Mouse (Mus musculus) heart, embryonic 15.5 days (tissue): ENCODE results near the gene Cfd. TPM values are rescaled to one million over a fixed set of nuclear protein-coding genes. Genes with fewer than 3 reads are reported as not detected.
"Not testable (repeated sequence)": the region's sequence is repeated elsewhere in the genome, so short reads cannot be mapped to it uniquely, and the experiment has no call there.

ENCODE experiments used
- ATAC-seq: fragments of 200-750 bp; cut with Nextera tagmentation; replicated peaks from 2 replicates; pipeline ENCODE4 v1.8.0; 2017; ENCODE audit warnings: low read depth, moderate TSS enrichment; ENCODE audit not compliant: insufficient number of reproducible peaks, insufficient read depth, low FRiP score
- H3K27ac ChIP-seq: fragments of 300-500 bp; sonication (generic); 2 replicates; pipeline ENCODE4 v1.5.1; 2015; ENCODE audit warnings: mild to moderate bottlenecking, inconsistent platforms
- H3K27me3 ChIP-seq: fragments of 300-500 bp; sonication (generic); 2 replicates; pipeline ENCODE4 v1.6.1; 2015; ENCODE audit warnings: inconsistent platforms
- H3K36me3 ChIP-seq: fragments of 300-500 bp; sonication (generic); 2 replicates; pipeline ENCODE4 v1.6.1; 2015; ENCODE audit warnings: mild to moderate bottlenecking, inconsistent platforms
- H3K4me1 ChIP-seq: fragments of 300-500 bp; sonication (generic); replicated peaks from 2 replicates; pipeline ENCODE4 v1.6.1; 2015; ENCODE audit warnings: inconsistent platforms
- H3K4me2 ChIP-seq: fragments of 300-500 bp; sonication (generic); 2 replicates; pipeline ENCODE4 v1.6.1; 2015; ENCODE audit warnings: inconsistent platforms, mild to moderate bottlenecking, moderate library complexity
- H3K4me3 ChIP-seq: fragments of 300-500 bp; sonication (generic); 2 replicates; pipeline ENCODE4 v1.5.1; 2015; ENCODE audit warnings: mild to moderate bottlenecking, inconsistent platforms
- H3K9ac ChIP-seq: fragments of 300-500 bp; sonication (generic); 2 replicates; pipeline ENCODE4 v1.6.1; 2015; ENCODE audit warnings: mild to moderate bottlenecking, inconsistent platforms
- H3K9me3 ChIP-seq: fragments of 300-500 bp; sonication (generic); replicated peaks from 2 replicates; pipeline ENCODE4 v1.6.1; 2016; ENCODE audit warnings: inconsistent platforms
- WGBS: fragments of 180-500 bp; shearing (Covaris S2); methylation state at CpG from one replicate; pipeline ENCODE4 v1.1.7; 2015; ENCODE audit warnings: mixed read lengths; 5-methylcytosine and 5-hydroxymethylcytosine counted together
- polyA plus RNA-seq: library from polyadenylated mRNA; unstranded; fragments of >200 nt; fragmentation: Nextera tagmentation; extraction: Ambion mirVana; gene quantifications from 2 replicates; pipeline ENCODE4 v1.2.1, GENCODE M21; 2015

The Cfd gene
- polyA plus RNA-seq, 1 experiment from 2014 or later: not detected

- H3K9ac ChIP-seq: no peak overlapping the region
- H3K9me3 ChIP-seq: no peaks in the 10 kb centered on the region
- no peak for ATAC-seq
- H3K4me1 ChIP-seq: peaks cover 4% of the 10 kb centered on the region
- H3K4me3 ChIP-seq: no peak overlapping the region
- peaks cover 6% of the 10 kb centered on the region; the same call in 1 of the 2 replicates for H3K27me3 ChIP-seq
- 74% methylated on average over 2 of the region's 2 CpGs for WGBS
- H3K4me2 ChIP-seq: no peak overlapping the region
- no peaks in the 10 kb centered on the region for H3K36me3 ChIP-seq
- H3K27ac ChIP-seq: no peak overlapping the region
Observed at GRCm38 (mm10) chr10:79889386-79889785, 1.3 kb upstream of the Cfd start.

GRCm38 (mm10) chr10:79892451-79893118 is 1.9 kb downstream of the Cfd start:
- H3K9ac ChIP-seq: not testable (repeated sequence)
- ATAC-seq: peak; percentile 59; the same call in 1 of the 2 replicates
- 42% methylated on average over 22 of the region's 22 CpGs for WGBS

GRCm38 (mm10) chr10:79896306-79896705 is 5.7 kb downstream of the Cfd start:
- no peak overlapping the region for H3K27ac ChIP-seq
- H3K9me3 ChIP-seq: no peaks in the 10 kb centered on the region
- H3K9ac ChIP-seq: no peak overlapping the region
- H3K4me3 ChIP-seq: no peak overlapping the region
- peaks cover 44% of the 10 kb centered on the region for H3K36me3 ChIP-seq
- 0 out of 2 replicates have a peak, but pooled peaks cover 2% of the 10 kb centered on the region for H3K4me1 ChIP-seq
- ATAC-seq: no peak
- 90% methylated on average over 16 of the region's 16 CpGs for WGBS
- H3K4me2 ChIP-seq: no peak overlapping the region
- peaks cover 1% of the 10 kb centered on the region; the same call in 1 of the 2 replicates for H3K27me3 ChIP-seq

More at GRCm38 (mm10) chr10:79892451-79893118, 1.9 kb downstream of the Cfd start:
- H3K27ac ChIP-seq, H3K4me3 ChIP-seq, H3K4me2 ChIP-seq, H3K4me1 ChIP-seq, H3K27me3 ChIP-seq, H3K9me3 ChIP-seq: not testable (repeated sequence)
- H3K36me3 ChIP-seq: peaks cover 24% of the 10 kb centered on the region

GRCm38 (mm10) chr10:79896814-79897213 is 6.2 kb downstream of the Cfd start:
- Histone ChIP-seq H3K27ac (no peak overlapping the region), H3K27me3 (no peaks in the 10 kb centered on the region), H3K4me1 (0 out of 2 replicates have a peak, but pooled peaks cover 2% of the 10 kb centered on the region), H3K36me3 (peaks cover 44% of the 10 kb centered on the region), H3K9me3 (no peaks in the 10 kb centered on the region), H3K4me3 (no peak overlapping the region), H3K9ac (no peak overlapping the region), H3K4me2 (no peak overlapping the region)
- 87% methylated on average over 13 of the region's 13 CpGs for WGBS
- no peak for ATAC-seq

GRCm38 (mm10) chr10:79897316-79898245 is 6.9 kb downstream of the Cfd start:
- H3K4me3 ChIP-seq: no peak overlapping the region
- H3K4me2 ChIP-seq: no peak overlapping the region
- H3K4me1 ChIP-seq: 0 out of 2 replicates have a peak, but pooled peaks cover 2% of the 10 kb centered on the region
- H3K9me3 ChIP-seq: no peaks in the 10 kb centered on the region
- ATAC-seq: no peak
- H3K27me3 ChIP-seq: no peaks in the 10 kb centered on the region
- peaks cover 50% of the 10 kb centered on the region for H3K36me3 ChIP-seq
- H3K9ac ChIP-seq: no peak overlapping the region
- no peak overlapping the region for H3K27ac ChIP-seq
- WGBS: 54% methylated on average over 20 of the region's 20 CpGs

- H3K4me2 ChIP-seq: no peak overlapping the region
- H3K4me1 ChIP-seq: no peaks in the 10 kb centered on the region
- H3K9me3 ChIP-seq: no peaks in the 10 kb centered on the region
- no peak overlapping the region for H3K9ac ChIP-seq
- H3K27me3 ChIP-seq: no peaks in the 10 kb centered on the region
- WGBS: 52% methylated on average over 2 of the region's 2 CpGs
- H3K36me3 ChIP-seq: peaks cover 70% of the 10 kb centered on the region
- H3K27ac ChIP-seq: no peak overlapping the region
- no peak for ATAC-seq
- no peak overlapping the region for H3K4me3 ChIP-seq
Observed at GRCm38 (mm10) chr10:79900951-79901410, 10.3 kb downstream of the Cfd start.

- peaks cover 10% of the 10 kb centered on the region for H3K4me1 ChIP-seq
- no peaks in the 10 kb centered on the region for H3K27me3 ChIP-seq
- H3K27ac ChIP-seq: no peak overlapping the region
- WGBS: 94% methylated on average over 9 of the region's 9 CpGs
- H3K4me2 ChIP-seq: no peak overlapping the region
- H3K9ac ChIP-seq: no peak overlapping the region
- ATAC-seq: no peak
- H3K36me3 ChIP-seq: peaks cover 53% of the 10 kb centered on the region
- H3K4me3 ChIP-seq: no peak overlapping the region
- H3K9me3 ChIP-seq: no peaks in the 10 kb centered on the region
Observed at GRCm38 (mm10) chr10:79906712-79907111, 16.1 kb downstream of the Cfd start.

- Histone ChIP-seq H3K27me3 (no peaks in the 10 kb centered on the region), H3K9me3 (no peaks in the 10 kb centered on the region), H3K36me3 (peaks cover 49% of the 10 kb centered on the region), H3K9ac (no peak overlapping the region), H3K27ac (no peak overlapping the region), H3K4me3 (no peak overlapping the region), H3K4me2 (no peak overlapping the region), H3K4me1 (peaks cover 10% of the 10 kb centered on the region)
- WGBS: 94% methylated on average over 10 of the region's 10 CpGs
- ATAC-seq: no peak
Observed at GRCm38 (mm10) chr10:79907415-79907814, 16.8 kb downstream of the Cfd start.

- WGBS: 2% methylated on average over 52 of the region's 52 CpGs
- Histone ChIP-seq H3K27ac (peak within 1 kb of the TSS; percentile 97), H3K9me3 (no peaks in the 10 kb centered on the region), H3K9ac (peak within 1 kb of the TSS; percentile 91), H3K36me3 (peaks cover 39% of the 10 kb centered on the region), H3K4me2 (peak within 1 kb of the TSS; percentile 65), H3K27me3 (no peaks in the 10 kb centered on the region), H3K4me1 (peaks cover 13% of the 10 kb centered on the region), H3K4me3 (peak within 1 kb of the TSS; percentile 74)
- ATAC-seq: peak; percentile 97
Observed at GRCm38 (mm10) chr10:79908167-79909091, 17.8 kb downstream of the Cfd start, which contains the start of gene Med16. TSS of gene Med16 (minus strand) at chr10:79908923.

- Histone ChIP-seq H3K27ac (peak overlapping the region; percentile 97), H3K9me3 (no peaks in the 10 kb centered on the region), H3K4me3 (peak overlapping the region; percentile 74; the same call in 1 of the 2 replicates), H3K27me3 (no peaks in the 10 kb centered on the region), H3K36me3 (peaks cover 32% of the 10 kb centered on the region), H3K4me1 (peaks cover 21% of the 10 kb centered on the region), H3K4me2 (peak overlapping the region; percentile 65), H3K9ac (peak overlapping the region; percentile 18; the same call in 1 of the 2 replicates)
- no peak for ATAC-seq
- 24% methylated on average over 14 of the region's 14 CpGs for whole genome bisulfite sequencing
Observed at GRCm38 (mm10) chr10:79909092-79909922, 18.7 kb downstream of the Cfd start.
